Mouse (Mus musculus) ES-Bruce4 (cell line): ENCODE measurements around the gene Cops6.
A peak's percentile ranks its signal among the peaks of the same experiment; 100 is the strongest.

ENCODE experiments used
- CTCF ChIP-seq: IDR thresholded peaks from one replicate; pipeline ENCODE4 v1.8.1; 2011; ENCODE audit warnings: low read depth, low read length
- POLR2A ChIP-seq: IDR thresholded peaks from one replicate; pipeline ENCODE4 v1.8.1; 2011; ENCODE audit warnings: low read length; ENCODE audit not compliant: insufficient read depth

- TF ChIP-seq CTCF (no peak), POLR2A (peak; percentile 12)
Observed at GRCm38 (mm10) chr5:138193771-138194727, 33.2 kb downstream of the Cops6 start, which contains the start of gene Mblac1.
